Mouse (Mus musculus): Measurements from ENCODE around the gene Gm10190. TPM values are rescaled to one million over a fixed set of nuclear protein-coding genes. Genes with fewer than 3 reads are reported as not detected.
"Not testable (repeated sequence)": the region's sequence is repeated elsewhere in the genome, so short reads cannot be mapped to it uniquely, and the experiment has no call there.

Gene Gm10190
- 1 to 10 TPM; 1.3 to 2.1 TPM for total RNA-seq (2021)
- long read RNA-seq, experiment 1, partial matches to known transcripts, result 0 of 3 reads
- long read RNA-seq, experiment 1, other reads (novel, unspliced or antisense), result 0 of 3 reads
- long read RNA-seq, experiment 2, transcript Gm10190-201 (1 exons, 324 nt), result major isoform, 5 of 5 reads
- long read RNA-seq, experiment 2, partial matches to known transcripts, result 0 of 5 reads
- long read RNA-seq, experiment 2, other reads (novel, unspliced or antisense), result 0 of 5 reads

DNA sequence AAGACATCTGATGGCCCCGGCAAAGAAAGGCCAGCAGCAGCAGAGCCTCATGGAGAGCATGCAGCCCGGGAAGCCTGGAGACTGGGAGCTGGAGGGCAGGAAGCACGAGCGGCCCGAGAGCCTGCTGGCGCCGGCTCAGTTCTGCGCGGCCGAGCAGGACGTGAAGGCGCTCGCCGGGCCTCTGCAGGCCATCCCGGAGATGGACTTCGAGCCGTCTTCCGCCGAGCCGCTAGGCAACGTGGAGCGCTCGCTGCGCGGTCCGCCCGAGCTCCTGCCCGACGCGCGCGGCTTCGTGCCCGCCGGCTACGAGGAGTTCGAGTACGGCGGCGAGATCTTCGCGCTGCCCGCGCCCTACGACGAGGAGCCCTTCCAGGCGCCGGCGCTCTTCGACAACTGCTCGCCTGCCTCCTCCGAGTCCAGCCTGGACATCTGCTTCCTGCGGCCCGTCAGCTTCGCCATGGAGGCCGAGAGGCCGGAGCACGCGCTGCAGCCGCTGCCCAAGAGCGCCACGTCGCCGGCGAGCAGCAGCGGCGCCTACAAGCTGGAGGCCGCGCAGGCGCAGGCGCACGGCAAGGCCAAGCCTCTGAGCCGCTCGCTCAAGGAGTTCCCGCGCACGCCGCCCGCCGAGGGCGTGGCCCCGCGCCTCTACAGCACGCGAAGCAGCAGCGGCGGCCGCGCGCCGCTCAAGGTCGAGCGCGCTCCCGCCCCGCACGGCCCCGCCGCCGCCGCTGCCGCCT is at the start of gene Gm10190:
Gm10190 (minus strand) TSS at position 553 of the 737 bp plus-strand sequence.
- peak; percentile 84 to 88 for DNase-seq (ENCODE audit: low spot score in 2 of 2)

- DNase-seq (ENCODE audit: low spot score in 2 of 2), result no peak
Measured at GRCm38 (mm10) chr17:80420998-80421397, 47.7 kb upstream of the Gm10190 start.

GRCm38 (mm10) chr17:80418572-80419210 is 45.4 kb upstream of the Gm10190 start:
- DNase-seq (ENCODE audit: low spot score in 2 of 2), result no peak

GRCm38 (mm10) chr17:80411182-80411581 is 37.8 kb upstream of the Gm10190 start:
- DNase-seq (ENCODE audit: low spot score in 2 of 2), result no peak

- DNase-seq (ENCODE audit: low spot score in 2 of 2), result no peak
Measured at GRCm38 (mm10) chr17:80398243-80398642, 24.9 kb upstream of the Gm10190 start.

- DNase-seq (ENCODE audit: low spot score in 2 of 2), result peak; percentile 17 to 18
Measured at GRCm38 (mm10) chr17:80391423-80392403, 18.4 kb upstream of the Gm10190 start.

DNA sequence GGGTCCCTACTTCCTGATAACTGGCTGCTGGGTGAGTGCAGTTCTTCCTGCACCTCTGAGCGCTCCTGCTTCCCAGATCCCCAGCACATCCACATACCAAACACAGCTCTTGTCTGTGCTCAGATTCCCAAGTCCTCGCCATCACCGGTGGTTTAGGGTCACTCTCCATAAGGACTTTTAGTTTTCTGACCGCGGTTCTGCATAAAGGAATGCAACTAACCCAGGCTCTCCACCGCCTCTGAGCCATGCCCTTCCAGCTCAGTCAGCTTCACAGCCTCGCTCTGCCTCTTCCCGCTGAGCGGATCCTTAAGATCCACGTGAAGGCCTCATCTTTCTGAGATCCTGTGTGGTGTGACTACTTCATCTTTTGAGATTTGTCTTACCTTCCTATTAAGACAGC is 16.7 kb upstream of the Gm10190 start:
- DNase-seq (ENCODE audit: low spot score in 2 of 2), result no peak

DNA sequence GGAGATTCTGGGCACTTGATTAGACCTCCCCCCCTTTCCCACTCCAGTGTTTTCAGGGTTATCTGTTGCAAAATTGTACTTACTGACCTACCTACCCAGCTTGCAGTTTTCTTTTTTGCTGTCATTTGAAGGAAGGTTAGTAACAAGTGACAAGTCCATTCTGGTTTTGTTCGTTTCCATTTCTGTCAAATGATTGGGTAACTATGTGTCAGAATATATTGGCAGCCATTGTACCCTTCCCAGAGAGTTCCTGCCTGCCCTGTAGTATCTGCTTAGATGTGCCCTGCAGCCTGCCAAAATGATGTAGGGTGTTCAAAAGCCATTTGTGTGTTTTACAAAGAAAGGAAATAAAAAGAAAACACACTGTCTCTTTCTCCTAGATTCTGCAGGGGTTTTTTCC is 12.3 kb upstream of the Gm10190 start:
- no peak for DNase-seq (ENCODE audit: low spot score in 2 of 2)

DNA sequence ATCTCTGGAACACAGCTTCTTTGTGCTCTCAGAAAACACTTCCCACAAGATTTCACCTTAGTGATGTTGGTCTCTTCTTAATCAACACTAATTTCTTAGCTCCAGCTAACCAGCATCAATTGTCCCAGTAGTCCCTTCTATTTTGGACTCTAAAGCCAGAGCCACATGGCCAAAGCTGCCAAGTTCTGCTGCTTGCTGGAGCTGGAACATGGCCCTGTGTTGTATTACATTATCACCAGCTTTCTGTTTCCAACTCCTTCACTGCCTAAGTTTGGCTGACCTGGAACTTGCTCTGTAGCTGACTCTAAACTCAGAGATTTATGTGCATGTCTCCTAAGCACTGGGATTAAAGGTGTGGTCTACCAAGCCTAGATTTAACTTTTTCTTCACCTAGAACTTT is 5.0 kb upstream of the Gm10190 start:
- DNase-seq (ENCODE audit: low spot score in 2 of 2), result not testable (repeated sequence)

DNA sequence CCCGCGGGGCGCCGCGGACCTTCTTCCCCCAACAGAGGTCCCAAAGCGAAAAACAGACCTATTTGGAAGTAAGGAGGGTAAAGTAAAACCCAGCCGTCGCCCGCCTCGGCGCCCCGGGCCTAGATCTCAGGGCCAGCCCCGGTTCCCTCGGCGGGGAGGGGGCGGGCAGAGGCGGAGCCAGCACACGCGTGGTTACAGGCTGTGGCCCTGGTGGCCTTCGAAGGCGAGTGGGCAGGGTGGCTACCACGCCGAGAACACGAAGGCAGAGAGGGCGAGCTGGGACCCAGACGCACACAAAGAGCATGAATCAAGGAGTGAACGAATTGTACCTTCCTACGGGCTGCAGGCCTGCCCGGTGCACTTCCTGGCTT is 370 bp upstream of the Gm10190 start:
- no peak for DNase-seq (ENCODE audit: low spot score in 2 of 2)

DNA sequence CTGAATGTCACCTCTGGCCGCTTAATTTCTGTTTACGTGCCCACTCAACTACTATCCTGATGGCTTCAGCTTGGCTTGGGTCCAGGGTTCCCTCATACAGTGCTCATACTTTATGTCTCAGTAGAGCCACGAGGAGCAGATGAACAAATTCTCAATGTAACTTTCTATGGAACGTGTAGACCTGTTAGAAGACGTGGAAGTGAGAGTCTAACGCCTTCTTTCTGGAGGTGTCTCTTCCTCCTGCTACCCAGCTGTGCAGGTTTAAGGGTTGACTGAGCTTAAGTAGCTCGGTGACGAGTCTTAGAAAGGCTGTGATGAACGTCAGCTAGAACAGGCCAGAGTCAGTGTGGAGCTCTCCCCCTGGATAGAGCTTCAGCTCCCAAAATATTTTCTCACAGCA is 4.7 kb downstream of the Gm10190 start:
- DNase-seq (ENCODE audit: low spot score in 2 of 2), result no peak

- DNase-seq (ENCODE audit: low spot score in 2 of 2), result no peak
Measured at GRCm38 (mm10) chr17:80367276-80367675, 6.1 kb downstream of the Gm10190 start.

DNA sequence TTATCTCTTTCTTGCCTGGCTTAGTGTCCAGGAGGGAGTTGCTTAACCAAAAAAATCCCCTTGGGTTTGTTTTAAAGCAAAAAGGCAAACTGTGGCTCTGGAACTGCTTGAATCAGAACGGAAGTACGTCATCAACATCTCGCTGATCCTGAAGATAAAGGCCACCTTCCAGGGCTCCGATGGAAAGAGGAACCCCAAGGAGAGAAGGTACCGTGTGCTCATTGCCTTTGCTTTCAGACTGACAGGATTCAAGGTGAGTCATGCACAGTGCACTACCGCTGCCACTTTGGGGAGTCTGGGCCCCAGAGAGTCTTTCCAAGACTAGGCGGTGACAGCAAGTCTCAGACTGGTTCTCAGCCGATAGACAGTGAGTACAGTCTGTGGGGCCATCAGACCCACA is 13.1 kb downstream of the Gm10190 start:
- no peak for DNase-seq (ENCODE audit: low spot score in 2 of 2)

DNA sequence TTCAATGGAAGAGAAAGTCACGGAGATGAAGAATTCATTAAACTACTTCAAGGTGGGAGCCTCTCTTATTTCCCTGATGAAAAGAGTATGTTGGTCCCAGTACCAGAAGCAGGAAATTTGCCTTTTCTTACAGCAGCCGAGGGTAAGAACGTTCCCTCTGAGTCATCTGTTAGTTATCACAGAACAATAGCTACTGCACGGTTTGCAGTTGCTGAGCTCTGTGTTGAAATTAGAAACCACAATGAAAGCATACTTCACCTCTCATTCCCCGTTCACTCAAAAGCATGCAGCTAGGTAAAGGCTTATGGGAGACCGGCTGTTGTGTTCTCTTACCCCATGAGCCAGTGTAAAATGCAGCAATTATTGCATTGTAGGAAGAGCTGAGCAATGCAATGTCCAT is 26.1 kb downstream of the Gm10190 start:
- no peak for DNase-seq (ENCODE audit: low spot score in 2 of 2)

- DNase-seq (ENCODE audit: low spot score in 2 of 2), result no peak
Measured at GRCm38 (mm10) chr17:80346591-80347125, 26.7 kb downstream of the Gm10190 start.

- DNase-seq (ENCODE audit: low spot score in 2 of 2), result peak in 1 of 2 experiments; percentile 12
Measured at GRCm38 (mm10) chr17:80345277-80345676, 28.1 kb downstream of the Gm10190 start.

DNA sequence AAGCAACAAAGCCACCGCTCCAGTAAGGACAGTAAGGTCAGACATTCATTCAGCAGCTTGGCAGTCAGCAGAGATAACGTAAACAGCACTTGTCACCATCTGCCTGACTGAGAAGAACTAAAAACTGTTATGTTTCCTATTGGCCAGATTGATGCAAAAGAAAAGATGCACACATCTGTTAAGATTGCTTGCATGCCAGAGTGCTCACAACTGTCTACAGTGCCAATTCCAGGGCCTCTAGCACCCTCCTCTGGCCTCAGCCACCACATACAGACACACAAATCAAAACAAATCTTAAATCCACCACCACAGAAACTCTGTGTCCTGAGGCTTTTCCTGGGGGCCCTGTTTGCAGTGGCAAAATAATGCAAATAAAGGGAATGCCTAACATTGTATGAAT is 41.0 kb downstream of the Gm10190 start:
- peak; percentile 7 to 10 for DNase-seq (ENCODE audit: low spot score in 2 of 2)

DNA sequence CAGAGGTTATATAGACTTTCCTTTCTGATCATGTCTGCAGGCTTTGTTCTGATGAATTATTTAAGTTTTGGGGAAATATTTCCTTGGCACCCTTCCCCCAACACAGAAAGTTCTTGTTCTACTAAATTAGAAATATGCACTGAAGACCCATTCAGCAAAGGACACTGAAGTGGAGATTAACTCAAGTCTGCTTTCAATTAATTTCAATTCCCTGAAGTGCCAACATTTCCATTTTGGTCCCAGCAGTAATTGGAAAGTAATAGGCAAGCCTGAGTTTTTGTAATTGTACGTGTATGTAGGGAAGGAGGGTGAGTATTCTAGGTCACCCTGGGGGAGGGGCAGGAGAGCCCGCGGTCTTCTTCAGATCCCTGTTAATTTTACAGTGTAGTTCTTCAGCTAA is 46.9 kb downstream of the Gm10190 start:
- DNase-seq (ENCODE audit: low spot score in 2 of 2), result no peak

GRCm38 (mm10) chr17:80325456-80325855 is 47.9 kb downstream of the Gm10190 start:
- no peak for DNase-seq (ENCODE audit: low spot score in 2 of 2)

DNA sequence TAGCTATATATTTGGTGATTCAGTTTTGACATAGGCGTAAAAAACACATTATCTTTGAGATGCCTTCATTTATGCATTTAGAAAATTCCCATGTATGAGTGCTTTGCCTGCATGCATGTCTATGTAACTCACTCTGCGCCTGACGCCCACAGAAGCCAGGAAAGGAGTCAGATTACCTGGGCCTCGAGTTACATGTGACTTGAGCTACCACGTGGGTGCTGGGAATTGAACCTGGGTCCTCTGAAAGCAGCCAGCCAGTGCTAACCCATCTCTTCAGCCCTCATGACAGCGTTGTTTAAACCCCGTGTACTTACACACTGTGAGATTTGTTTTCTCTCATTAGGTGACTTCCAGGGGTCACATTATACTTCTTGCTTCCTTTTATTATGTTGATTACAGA is 48.8 kb downstream of the Gm10190 start:
- no peak for DNase-seq (ENCODE audit: low spot score in 2 of 2)

DNA sequence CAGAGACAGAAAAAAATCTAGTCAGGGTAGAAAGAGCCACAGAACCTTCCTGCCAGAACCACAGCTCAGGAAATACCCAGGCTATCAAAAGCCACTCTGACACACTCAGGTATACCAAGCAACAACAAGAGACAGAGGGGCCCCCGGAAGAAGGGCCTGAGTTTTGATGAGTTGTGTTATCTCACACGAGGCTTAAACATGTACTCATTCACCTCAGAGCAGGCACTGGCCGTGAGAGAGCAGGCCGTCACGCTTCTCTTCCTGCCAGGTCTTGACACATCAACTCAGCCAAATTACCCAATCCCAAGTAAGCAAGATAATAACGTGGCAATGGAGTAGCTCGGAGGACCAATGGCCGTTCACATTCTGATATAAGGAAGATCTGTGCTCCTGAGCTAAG is 49.7 kb downstream of the Gm10190 start:
- no peak for DNase-seq (ENCODE audit: low spot score in 2 of 2)
